Mouse (Mus musculus) liver, embryonic 11.5 days (tissue): ENCODE measurements around the gene Rab31. TPM values are rescaled to one million over a fixed set of nuclear protein-coding genes. Genes with fewer than 3 reads are reported as not detected.
A peak's percentile ranks its signal among the peaks of the same experiment; 100 is the strongest.

ENCODE experiments used
- ATAC-seq: fragments of 200-750 bp; cut with Nextera tagmentation; replicated peaks from 2 replicates; pipeline ENCODE4 v1.8.0; 2017; ENCODE audit warnings: moderate number of reproducible peaks, mild to moderate bottlenecking, moderate TSS enrichment, moderate library complexity; ENCODE audit not compliant: low FRiP score
- DNase-seq: peaks from one replicate; pipeline ENCODE4 v3.0.0-alpha.2; 2017; ENCODE audit warnings: low spot score
- H3K27ac ChIP-seq: fragments of 300-500 bp; sonication (generic); 2 replicates; pipeline ENCODE4 v1.5.1; 2014; ENCODE audit warnings: mild to moderate bottlenecking, low read depth, low read length, control low read depth
- H3K27me3 ChIP-seq: fragments of 300-500 bp; sonication (generic); replicated peaks from 2 replicates; pipeline ENCODE4 v1.6.1; 2014; ENCODE audit warnings: low read length, mixed read lengths; ENCODE audit not compliant: control insufficient read depth, insufficient read depth
- H3K36me3 ChIP-seq: fragments of 300-500 bp; sonication (generic); 2 replicates; pipeline ENCODE4 v1.6.1; 2014; ENCODE audit warnings: mild to moderate bottlenecking, low read length, moderate library complexity, mixed read lengths; ENCODE audit not compliant: control insufficient read depth, insufficient read depth
- H3K4me1 ChIP-seq: fragments of 300-500 bp; sonication (generic); replicated peaks from 2 replicates; pipeline ENCODE4 v1.6.1; 2014; ENCODE audit warnings: low read length, mixed read lengths; ENCODE audit not compliant: control insufficient read depth, insufficient read depth
- H3K4me2 ChIP-seq: fragments of 300-500 bp; sonication (generic); 2 replicates; pipeline ENCODE4 v1.6.1; 2014; ENCODE audit warnings: mild to moderate bottlenecking, control low read depth, moderate library complexity
- H3K4me3 ChIP-seq: fragments of 300-500 bp; sonication (generic); 2 replicates; pipeline ENCODE4 v1.5.1; 2014; ENCODE audit warnings: low read depth, low read length, control low read depth
- H3K9ac ChIP-seq: fragments of 300-500 bp; sonication (generic); 2 replicates; pipeline ENCODE4 v1.6.1; 2014; ENCODE audit warnings: low read depth, low read length, control low read depth
- H3K9me3 ChIP-seq: fragments of 300-500 bp; sonication (generic); 2 replicates; pipeline ENCODE4 v1.6.1; 2016; ENCODE audit warnings: low read length, inconsistent platforms, mixed read lengths; ENCODE audit not compliant: control insufficient read depth
- WGBS: fragments of 180-500 bp; shearing (Covaris S2); extraction: QIAGEN DNeasy Blood & Tissue Kit; methylation state at CpG from one replicate; pipeline ENCODE4 v1.1.7; 2014; 5-methylcytosine and 5-hydroxymethylcytosine counted together
- polyA plus RNA-seq: library from polyadenylated mRNA; unstranded; fragments of >200 nt; fragmentation: Nextera tagmentation; extraction: Ambion mirVana; gene quantifications from 2 replicates; pipeline ENCODE4 v1.2.1, GENCODE M21; 2014

Rab31 gene
- polyA plus RNA-seq, 1 experiment from 2014 or later, result 16.3 TPM

DNA sequence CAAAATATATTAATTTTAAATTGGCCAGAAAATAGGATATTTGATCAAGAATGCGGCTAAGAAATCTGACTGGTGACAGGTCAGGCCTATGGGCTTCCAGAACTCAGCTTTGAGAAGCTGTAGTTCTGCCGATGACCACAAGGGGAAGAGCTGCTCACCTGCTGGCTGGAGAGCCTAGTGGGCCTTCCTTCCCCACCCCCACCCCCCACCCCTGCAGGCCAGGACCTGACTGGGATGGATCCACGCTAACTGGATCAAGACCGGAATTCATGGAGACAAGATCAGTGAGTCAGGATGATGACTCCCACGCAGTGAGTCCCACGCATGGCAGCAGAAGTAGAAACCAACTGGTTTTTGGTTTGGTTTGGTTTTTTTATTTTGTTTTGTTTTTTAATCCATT, 46.3 kb downstream of the Rab31 start:
- no peak for DNase-seq
- ATAC-seq, result no peak; the same call in 1 of the 2 replicates
- Histone ChIP-seq H3K4me2 (no peak overlapping the region), H3K36me3 (no peaks in the 10 kb centered on the region), H3K9me3 (no peaks in the 10 kb centered on the region), H3K27ac (no peak overlapping the region), H3K27me3 (no peaks in the 10 kb centered on the region), H3K4me1 (no peaks in the 10 kb centered on the region), H3K9ac (no peak overlapping the region), H3K4me3 (no peak overlapping the region)
- WGBS, result 68% methylated on average over 6 of the region's 6 CpGs

DNA sequence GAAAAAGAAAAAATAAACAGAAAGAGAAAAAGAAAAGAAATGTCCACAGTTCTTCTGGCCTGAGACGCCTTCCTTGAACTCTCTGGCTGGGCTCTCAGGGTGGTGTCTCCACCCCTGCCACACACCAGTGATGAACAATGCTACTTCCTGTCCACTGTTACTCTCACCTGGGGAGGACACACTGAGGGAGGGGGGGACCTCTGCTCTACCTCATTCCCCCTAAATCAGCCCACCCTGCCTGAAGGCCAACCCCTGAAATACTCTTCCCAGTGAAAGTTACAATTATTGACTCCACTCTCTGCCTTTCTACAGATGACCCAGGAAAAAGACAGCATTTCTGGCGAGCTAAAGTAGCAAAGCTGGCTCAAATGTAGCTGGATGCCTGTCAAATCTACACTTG, 46.7 kb downstream of the Rab31 start:
- Histone ChIP-seq H3K4me2 (no peak overlapping the region), H3K27ac (no peak overlapping the region), H3K27me3 (no peaks in the 10 kb centered on the region), H3K36me3 (no peaks in the 10 kb centered on the region), H3K4me1 (no peaks in the 10 kb centered on the region), H3K9me3 (no peaks in the 10 kb centered on the region), H3K9ac (no peak overlapping the region), H3K4me3 (no peak overlapping the region)
- DNase-seq (no peak), ATAC-seq (no peak)
- 75% methylated on average over 2 of the region's 2 CpGs for WGBS

DNA sequence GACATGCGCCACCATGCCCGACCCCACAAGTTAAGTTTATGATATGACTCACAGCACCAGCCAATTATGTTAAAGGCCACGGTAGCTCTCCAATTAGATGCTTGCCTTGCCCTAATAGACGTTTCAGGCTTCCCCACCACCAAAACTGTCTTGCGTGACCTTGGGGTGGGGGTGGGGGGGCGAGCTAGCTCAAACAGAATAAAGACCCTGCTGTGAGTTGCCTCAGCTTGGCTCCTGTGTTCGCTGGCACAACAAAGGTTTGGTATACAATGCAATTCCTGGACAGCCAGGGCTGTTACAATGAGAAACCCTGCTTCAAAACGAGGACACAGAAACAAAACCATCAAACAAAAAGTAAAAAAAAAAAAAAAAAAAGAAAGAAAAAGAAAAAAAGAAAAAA, 47.2 kb downstream of the Rab31 start:
- 77% methylated on average over 8 of the region's 8 CpGs for WGBS
- no peak overlapping the region for H3K9ac ChIP-seq
- DNase-seq, result no peak
- H3K36me3 ChIP-seq, result no peaks in the 10 kb centered on the region
- ATAC-seq, result no peak
- H3K9me3 ChIP-seq, result no peaks in the 10 kb centered on the region
- no peak overlapping the region for H3K4me2 ChIP-seq
- H3K27me3 ChIP-seq, result no peaks in the 10 kb centered on the region
- no peak overlapping the region for H3K27ac ChIP-seq
- H3K4me3 ChIP-seq, result no peak overlapping the region
- H3K4me1 ChIP-seq, result no peaks in the 10 kb centered on the region

DNA sequence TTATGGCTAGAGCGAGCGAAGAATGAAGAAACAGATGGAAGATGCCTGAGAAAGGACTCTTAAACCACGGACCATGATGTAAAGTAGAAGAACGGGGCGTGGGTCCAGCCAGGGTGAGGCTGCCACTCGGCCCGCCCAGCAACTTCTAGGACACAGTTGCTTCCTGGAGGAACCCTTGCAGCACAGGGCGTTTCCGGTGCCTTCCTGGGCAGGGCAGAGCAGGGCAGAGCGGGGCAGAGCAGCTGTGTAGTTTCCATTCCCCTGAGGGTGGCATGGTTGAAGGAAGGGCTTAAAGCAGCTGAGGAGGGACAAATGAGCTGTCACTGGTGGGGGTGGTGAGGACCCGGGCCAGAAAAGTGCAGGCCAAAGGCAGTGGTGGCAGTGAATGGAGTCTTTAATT, 48.3 kb downstream of the Rab31 start:
- Histone ChIP-seq H3K27me3 (no peaks in the 10 kb centered on the region), H3K4me1 (no peaks in the 10 kb centered on the region), H3K4me3 (no peak overlapping the region), H3K4me2 (no peak overlapping the region), H3K27ac (no peak overlapping the region), H3K9ac (no peak overlapping the region), H3K36me3 (no peaks in the 10 kb centered on the region), H3K9me3 (no peaks in the 10 kb centered on the region)
- 0 out of 2 replicates have a peak, but pooled peaks have one; percentile 45 for ATAC-seq
- WGBS, result 64% methylated on average over 11 of the region's 11 CpGs
- DNase-seq, result no peak

DNA sequence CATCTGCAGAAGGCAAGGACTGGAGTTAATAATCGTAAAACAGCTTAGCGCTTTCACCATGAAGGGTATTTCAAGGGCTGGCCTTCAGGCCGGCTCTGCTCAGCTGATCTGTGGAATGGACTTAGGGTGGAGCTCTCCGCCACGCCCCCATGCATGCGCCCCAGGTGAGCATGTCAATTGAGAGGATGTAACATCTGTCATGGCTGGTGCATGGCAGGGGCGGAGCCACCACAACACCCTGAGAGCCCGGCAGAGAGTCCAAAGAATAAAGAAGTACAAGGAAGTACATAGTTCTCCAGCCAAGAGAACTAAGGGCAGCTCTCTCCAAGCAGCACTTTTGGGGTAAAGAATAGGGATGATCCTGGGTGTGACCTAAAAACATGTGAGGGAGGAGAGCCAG, 48.9 kb downstream of the Rab31 start:
- Histone ChIP-seq H3K4me3 (no peak overlapping the region), H3K9me3 (no peaks in the 10 kb centered on the region), H3K27me3 (no peaks in the 10 kb centered on the region), H3K4me1 (no peaks in the 10 kb centered on the region), H3K27ac (no peak overlapping the region), H3K36me3 (no peaks in the 10 kb centered on the region), H3K9ac (no peak overlapping the region), H3K4me2 (no peak overlapping the region)
- WGBS, result 86% methylated on average over 8 of the region's 8 CpGs
- ATAC-seq (no peak), DNase-seq (no peak)

DNA sequence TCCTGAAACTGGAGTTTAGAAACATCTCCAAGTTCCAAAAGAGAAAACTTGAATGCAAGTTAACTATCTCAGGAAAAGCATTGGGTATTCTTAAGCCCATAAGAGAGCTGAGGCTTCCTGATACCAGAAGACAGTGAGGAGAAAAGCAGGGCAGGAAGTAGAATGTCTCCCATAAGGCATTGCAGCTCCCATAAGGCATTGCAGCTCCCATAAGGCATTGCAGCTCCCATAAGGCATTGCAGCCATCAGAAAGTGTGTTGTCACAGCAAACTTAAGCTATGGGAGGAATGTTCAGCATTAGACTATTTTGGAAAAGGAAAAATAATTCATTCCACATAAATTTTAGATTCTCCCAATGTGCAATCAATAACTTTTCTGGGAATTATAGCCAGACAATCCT, 51.2 kb downstream of the Rab31 start:
- H3K36me3 ChIP-seq, result no peaks in the 10 kb centered on the region
- H3K27me3 ChIP-seq, result no peaks in the 10 kb centered on the region
- DNase-seq, result no peak
- no peaks in the 10 kb centered on the region for H3K4me1 ChIP-seq
- H3K27ac ChIP-seq, result no peak overlapping the region
- no peak overlapping the region for H3K4me3 ChIP-seq
- H3K9me3 ChIP-seq, result no peaks in the 10 kb centered on the region
- H3K9ac ChIP-seq, result no peak overlapping the region
- no peak overlapping the region for H3K4me2 ChIP-seq
- ATAC-seq, result no peak

DNA sequence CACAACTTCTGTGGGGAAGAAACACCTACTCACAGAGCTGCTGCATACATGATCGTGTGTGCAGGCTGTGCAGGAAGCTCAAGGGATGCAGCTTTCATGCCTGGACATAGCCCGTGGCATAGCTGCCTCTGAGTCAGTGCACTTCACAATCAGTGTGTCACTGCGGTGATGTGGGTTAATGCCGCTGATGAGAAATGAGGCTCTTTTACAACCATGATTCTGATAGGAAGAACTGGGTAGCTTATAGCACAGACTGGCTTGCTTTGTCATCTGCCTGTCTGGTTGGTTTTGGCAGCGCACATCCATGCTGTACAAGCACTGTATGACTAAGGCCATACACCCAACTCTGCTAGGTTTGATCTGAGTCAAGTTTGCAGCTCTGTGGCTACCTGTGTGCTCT, 52.7 kb downstream of the Rab31 start:
- Histone ChIP-seq H3K9ac (no peak overlapping the region), H3K4me3 (no peak overlapping the region), H3K4me2 (no peak overlapping the region), H3K4me1 (no peaks in the 10 kb centered on the region), H3K36me3 (no peaks in the 10 kb centered on the region), H3K27ac (no peak overlapping the region), H3K9me3 (no peaks in the 10 kb centered on the region), H3K27me3 (no peaks in the 10 kb centered on the region)
- 90% methylated on average over 5 of the region's 5 CpGs for WGBS
- ATAC-seq (no peak), DNase-seq (no peak)

DNA sequence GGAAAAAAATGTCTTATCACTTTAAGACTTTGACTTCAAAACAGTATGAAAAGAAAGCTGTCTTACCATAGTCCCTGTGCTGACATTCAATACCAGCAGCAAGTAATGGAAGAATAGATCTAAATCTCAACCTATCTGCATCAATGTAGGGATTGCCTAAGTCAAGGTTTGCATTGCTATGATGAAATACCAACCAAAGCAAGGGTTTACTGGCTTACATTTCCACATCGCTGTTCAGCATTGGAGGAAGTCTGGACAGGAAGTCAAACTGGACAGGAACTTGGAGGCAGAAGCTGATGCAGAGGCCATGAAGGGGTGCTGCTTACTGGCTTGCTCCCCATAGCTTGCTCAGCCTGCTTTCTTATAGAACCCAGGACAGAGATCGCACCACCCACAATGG, 54.0 kb downstream of the Rab31 start:
- no peak for ATAC-seq
- no peaks in the 10 kb centered on the region for H3K4me1 ChIP-seq

DNA sequence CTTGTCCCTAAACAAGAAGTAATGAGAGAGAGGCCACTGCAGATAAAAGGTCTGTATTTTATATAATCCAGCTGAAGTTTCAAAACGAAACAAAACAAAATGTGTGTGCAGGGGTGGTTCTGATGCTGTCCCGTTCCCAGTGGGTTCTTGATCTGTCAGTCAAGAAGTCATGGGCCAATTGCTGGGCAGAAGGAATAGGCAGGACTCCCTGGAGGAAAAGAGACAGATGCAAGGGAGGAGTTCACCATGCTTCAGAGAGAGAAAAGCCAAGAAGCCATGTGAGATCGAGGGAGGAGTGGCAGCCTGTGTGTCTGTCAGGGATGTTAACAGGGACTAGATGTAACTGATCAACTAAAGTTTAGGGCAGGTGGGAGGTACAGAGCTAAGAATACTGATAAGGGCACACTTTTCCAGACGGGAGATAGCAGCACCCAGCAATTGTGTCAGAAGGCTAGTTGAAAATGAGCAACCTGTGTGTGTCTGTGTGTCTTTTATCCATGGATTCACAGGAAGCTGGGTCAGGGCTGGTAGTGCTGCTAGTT, 54.8 kb downstream of the Rab31 start:
- Histone ChIP-seq H3K4me2 (no peak overlapping the region), H3K27me3 (no peaks in the 10 kb centered on the region), H3K27ac (no peak overlapping the region), H3K9ac (no peak overlapping the region), H3K36me3 (no peaks in the 10 kb centered on the region), H3K4me3 (no peak overlapping the region), H3K4me1 (no peaks in the 10 kb centered on the region), H3K9me3 (no peaks in the 10 kb centered on the region)
- ATAC-seq, result no peak
- no peak for DNase-seq
- WGBS, result 69% methylated on average over 4 of the region's 4 CpGs

More for the DNA sequence above, 54.0 kb downstream of the Rab31 start:
- no peak for DNase-seq
- Histone ChIP-seq H3K4me2 (no peak overlapping the region), H3K9ac (no peak overlapping the region), H3K4me3 (no peak overlapping the region), H3K9me3 (no peaks in the 10 kb centered on the region), H3K27me3 (no peaks in the 10 kb centered on the region), H3K36me3 (no peaks in the 10 kb centered on the region), H3K27ac (no peak overlapping the region)
- WGBS, result 76% methylated on average over 2 of the region's 2 CpGs
